Mouse (Mus musculus): Measurements from ENCODE around the gene Nek6.
A peak's percentile ranks its signal among the peaks of the same experiment; 100 is the strongest.

Gene Nek6

DNA sequence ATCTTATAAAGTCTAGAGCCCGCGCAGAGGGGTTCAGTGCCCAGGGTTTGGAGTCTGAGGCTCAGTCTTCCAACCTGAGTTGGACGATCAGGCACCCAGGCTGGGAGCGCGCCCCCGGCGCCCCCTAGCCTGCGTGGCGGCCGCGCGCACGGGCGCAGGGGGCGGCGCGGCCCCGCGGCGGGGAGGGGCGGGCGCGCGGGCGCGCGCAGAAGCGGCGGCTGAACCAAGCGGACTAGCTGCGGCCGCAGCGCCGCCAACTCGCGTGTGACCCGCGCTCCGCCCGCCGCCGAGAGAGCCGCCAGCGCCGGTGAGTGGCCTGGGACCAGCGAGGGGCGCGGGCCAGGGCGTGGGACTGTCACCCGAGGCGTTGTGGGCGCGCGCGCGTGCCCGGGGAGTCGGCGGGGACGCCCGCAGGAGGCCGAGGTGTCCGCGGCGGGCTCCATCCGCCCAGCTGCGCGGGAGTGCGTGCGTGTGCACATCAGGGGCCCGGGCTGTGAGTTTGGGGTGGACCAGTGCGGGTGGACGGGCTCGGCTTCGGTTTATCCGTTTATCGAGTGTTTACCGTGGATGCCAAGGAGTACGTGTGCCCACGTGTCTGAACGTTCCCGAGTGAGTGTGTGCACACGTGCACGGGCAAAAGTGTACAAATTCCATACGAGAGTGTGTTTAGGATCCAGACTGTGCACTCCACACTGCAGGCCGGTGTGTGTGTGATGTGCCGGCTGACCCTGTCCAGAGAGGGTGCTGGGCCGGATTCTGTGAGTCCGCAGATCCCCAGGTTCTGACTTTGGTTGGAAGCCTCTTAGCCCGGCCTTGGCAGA lies at the start of gene Nek6:
Gene Nek6 (plus strand): TSS at position 157 of the 821 bp plus-strand sequence.
- DNase-seq (ENCODE audit: extremely low read depth, insufficient read length, low spot score) = peak; percentile 77

DNA sequence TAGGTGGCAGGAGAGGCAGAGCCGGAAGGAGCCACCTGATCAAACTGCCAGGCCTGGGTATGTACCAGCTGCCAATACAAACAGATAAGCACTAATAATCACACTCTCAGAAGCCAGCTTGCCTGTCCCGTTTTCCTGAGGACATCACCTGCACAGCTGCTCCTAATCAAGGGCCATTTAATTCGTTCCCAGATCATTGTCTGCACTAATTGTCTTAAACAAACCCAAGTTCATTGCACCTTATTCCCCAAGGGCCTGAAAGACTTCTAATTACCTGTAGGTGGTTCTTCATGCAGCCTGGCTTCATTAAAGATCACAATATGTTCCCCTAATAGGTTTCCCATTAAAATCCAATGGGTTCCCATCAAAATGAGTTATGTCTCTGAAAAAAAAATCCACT lies 49.1 kb upstream of the Nek6 start:
- no peak for DNase-seq (ENCODE audit: extremely low read depth, insufficient read length, low spot score)

DNA sequence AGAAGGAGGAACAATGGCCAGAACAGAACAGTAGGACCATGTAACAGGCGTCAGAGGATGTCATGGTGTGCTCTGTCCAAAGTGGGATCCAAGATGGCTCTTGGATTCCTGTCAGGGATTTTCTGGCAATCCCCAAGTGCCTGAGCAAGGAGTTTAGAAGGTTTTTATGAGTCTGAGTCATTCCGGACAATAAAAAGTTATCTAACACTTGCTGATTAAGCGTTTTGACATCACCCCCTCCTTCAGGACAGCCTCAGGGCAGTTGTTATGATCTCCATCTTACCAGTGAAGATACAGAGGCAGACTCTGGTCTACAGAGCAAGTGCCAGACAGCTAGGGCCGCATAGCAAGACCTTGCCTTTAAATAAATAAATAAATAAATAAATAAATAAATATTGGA lies 42.6 kb upstream of the Nek6 start:
- DNase-seq (ENCODE audit: extremely low read depth, insufficient read length, low spot score) = no peak

DNA sequence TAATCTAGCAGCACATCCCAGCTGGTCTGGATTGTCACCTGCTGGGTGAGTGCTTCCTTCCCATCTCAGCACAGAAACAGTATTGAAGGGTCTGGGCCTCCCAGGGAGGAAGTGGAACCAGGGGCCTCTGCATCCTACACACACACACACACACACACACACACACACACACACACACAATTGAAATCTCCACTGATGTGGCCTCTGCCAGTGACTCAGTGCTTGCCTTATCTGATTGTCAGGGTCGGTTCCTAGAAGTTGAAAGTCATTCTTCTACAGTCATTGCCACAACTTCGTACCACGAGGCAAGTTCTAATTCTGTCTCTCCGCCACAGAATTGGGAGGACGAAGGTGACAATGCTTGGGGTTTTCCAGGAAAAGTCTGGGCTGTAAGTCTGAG lies 39.7 kb upstream of the Nek6 start:
- no peak for DNase-seq (ENCODE audit: extremely low read depth, insufficient read length, low spot score)

DNA sequence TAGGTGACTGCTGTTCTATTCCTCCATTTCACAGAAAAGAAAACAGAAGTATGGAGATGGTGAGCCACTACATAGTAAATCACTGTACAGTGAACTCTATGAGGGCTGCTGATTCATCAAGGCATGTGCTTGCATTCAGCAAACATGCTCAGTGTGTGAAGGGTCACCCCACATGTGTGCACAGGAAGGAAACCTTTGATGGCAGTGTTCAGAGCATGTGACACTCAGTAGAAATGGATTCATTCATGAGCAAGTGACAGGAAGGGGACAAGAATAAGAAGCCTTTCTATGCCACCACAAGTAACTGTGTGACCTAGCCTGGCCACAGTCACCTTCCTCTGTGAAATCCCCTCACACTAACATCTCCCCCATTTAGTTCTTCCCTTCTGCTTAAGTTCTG lies 38.6 kb upstream of the Nek6 start:
- no peak for DNase-seq (ENCODE audit: extremely low read depth, insufficient read length, low spot score)

DNA sequence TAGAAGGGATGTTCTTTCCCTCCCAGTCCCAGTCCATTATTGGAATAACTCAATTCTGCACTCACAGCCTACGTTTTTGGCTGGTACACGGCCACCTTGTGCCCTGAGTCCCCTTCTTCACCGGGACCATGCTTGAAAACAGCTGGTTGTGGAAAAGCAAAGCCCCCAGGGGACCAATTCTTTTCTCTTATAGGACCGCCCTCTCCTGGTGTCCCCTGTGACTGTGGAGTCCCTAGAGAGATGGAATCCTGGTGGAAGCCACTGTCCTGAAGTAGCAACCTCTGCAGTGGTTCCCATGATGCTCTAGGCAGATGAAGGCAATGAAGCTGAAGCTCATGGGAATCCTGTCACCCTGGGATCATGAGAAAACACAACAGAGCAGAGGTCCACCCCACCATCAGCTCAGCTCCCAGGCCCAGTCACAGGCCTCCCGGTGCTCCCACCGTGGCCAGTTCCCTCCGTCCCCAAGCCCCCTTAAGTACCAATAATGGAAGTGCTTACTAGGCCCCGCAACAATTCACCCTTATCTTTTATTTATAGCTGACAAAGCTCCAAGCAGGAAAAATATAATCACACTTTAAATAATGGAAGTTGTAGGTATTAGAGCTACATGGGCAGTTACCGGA lies 34.5 kb upstream of the Nek6 start:
- no peak for DNase-seq (ENCODE audit: extremely low read depth, insufficient read length, low spot score)

DNA sequence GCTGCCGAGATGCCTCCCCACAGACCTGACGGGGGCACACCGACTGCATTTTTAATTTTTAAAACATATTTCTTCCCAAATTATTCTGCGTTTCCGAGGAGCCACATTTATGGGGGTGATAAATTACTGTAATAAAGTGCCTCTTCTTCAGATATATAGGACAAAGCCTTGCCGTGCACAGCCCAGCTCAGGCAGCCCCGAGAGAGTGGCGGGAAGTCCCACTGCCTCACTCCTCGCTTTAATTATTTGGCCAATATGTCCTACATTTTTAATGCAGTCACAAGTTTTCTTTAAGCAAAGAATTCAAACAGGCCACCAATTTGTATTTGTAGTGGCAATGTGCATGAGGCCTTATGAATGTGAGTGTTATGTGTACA lies 34.0 kb upstream of the Nek6 start:
- DNase-seq (ENCODE audit: extremely low read depth, insufficient read length, low spot score) = no peak

DNA sequence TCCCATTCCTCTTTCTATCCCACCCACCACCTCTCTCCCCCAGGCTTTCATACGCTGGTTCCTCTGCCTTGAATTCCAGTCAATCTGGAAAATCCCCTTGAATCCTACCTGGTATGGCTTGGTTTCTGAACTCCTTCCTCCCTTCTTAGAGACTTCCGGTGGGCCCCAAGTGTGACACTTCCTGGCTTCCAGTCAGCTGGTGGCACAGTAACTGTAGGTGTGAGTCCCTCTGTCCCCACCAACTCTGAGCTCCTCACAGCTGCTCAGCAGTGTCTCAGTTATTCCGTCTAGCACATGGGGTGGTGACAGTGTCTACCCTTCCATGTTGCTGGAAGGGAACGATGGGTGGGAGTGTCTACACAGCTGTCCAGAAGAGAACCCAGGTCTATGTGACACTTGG lies 32.8 kb upstream of the Nek6 start:
- no peak for DNase-seq (ENCODE audit: extremely low read depth, insufficient read length, low spot score)

DNA sequence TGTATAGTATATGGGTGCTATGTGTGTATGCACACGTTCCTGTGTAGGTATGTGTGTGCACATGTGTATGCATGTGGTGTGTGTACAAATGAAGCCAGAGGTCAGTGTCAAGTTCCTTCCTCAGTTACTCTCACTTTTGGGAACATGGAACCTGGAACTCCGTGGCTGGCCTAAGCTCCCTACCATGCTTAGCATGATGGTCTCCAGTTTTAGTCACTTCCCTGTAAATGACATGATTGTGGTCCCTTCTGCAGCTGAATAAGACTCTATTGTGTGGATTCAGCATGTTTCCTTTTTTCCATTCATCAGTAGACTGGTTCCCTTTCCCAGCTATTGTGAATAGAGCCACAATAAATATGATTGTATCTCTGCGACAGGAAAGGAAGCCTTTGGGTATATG lies 31.9 kb upstream of the Nek6 start:
- no peak for DNase-seq (ENCODE audit: extremely low read depth, insufficient read length, low spot score)

DNA sequence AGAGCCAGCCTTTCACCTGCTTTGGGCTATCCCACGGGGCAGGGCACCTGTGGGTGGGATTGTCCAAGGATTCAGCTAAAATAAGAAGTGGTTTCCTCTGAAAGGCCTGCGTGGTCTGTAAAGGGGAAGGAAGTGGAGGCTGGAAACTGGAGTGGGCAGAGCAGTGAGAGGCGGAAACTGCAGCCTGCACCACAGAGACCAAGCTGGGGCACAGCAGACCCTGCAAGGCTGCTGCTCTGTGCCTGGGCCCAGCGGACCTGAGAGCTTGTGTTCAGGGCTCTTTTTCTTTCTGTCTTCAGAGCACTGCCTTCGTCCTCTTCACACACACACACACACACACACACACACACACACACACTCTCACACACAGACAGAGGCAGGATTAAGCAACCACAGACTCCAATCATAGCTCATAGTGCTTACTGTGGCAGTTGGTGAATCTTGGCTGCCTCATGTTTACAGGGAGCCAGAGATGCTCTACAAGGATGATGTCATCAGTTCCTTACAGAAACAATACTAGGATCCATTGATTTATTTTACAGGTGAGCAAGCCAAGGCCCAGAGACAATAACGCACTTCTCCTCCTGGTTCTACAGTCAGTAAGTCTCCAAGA lies 30.2 kb upstream of the Nek6 start:
- no peak for DNase-seq (ENCODE audit: extremely low read depth, insufficient read length, low spot score)

DNA sequence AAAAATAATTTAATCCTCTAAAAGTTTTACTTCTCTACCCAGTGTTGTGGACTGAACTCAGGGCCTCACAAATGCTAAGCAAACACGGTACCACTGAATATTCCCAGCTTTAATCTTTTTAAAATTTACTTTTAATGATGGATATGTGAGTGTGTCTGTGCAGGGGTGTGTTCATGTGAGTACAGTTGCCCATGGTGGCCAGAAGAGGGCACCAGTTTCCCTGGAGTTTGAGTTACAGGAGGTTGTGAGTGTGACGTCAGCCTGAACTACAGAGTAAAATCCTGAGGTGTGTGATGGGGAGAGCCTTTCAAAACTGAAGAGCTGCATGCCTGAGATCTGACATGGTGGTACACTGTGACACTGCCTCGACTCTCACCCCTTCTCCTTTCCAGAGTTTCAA lies 29.3 kb upstream of the Nek6 start:
- DNase-seq (ENCODE audit: extremely low read depth, insufficient read length, low spot score) = no peak

DNA sequence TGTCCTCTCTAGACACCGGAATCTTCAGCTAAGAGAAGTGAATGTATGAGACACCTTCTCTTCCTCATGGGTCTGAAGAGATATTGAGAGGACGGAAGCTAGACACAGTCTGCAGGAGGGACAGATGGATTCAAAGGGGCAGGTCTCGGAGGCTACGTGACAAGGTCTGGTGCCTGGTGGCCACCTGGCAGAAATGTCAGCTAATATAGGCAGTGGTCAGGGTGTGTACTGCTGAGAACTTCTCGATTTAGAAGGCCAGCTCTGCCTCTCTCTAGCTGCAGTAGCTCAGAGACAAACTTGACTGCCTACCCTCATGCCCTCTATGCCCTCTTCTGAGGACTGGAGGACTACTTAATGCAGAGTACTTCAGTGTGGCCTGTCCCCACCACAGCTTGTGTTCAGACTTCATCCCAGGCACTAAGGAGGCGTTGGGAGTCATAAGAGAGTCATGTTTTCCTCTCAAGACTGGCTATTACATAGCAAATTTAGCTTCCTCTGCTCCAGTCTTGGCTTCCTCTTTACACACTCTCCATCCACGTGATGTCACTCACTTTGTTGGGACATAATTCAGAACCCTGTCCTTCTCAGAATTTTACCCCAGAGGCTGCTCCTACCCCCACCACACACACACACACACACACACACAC lies 28.3 kb upstream of the Nek6 start:
- DNase-seq (ENCODE audit: extremely low read depth, insufficient read length, low spot score) = no peak

DNA sequence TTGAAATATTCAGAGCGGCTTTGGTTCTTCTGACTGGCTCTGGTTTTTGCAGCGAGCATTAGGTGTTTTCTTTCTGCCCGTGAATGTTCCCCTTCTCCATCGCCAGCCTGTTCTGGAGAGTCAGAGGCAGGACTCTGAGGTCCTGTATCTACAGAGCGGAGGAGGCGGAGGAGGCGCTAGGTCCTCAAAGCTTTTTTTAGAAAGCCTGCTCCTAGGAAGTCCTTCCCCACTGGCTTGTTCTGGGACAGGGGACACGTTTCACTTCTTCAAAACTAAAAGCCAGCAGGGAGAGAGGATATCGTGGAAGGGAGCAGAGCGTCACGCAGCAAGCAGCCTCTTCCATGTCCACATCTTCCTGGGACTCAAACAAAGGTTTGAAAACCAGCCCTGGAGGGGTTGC lies 26.9 kb upstream of the Nek6 start:
- no peak for DNase-seq (ENCODE audit: extremely low read depth, insufficient read length, low spot score)

DNA sequence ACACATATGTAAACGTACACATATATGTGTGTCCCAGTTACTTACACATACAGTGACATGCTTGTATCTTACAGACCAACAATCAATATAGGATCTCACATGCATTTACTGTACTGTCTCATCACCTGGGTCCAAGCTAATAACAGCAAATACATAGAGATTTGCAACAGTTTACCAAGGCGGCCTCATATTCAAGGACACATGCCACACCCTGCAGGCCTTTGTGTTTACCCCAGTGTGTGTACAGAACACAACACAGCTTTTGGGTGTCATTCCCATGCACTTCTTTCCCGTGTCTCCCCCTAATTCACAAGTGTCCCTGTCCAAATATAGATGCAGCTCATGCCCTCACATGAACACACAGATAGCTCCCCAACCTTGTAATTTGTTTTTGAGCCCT lies 26.0 kb upstream of the Nek6 start:
- no peak for DNase-seq (ENCODE audit: extremely low read depth, insufficient read length, low spot score)

DNA sequence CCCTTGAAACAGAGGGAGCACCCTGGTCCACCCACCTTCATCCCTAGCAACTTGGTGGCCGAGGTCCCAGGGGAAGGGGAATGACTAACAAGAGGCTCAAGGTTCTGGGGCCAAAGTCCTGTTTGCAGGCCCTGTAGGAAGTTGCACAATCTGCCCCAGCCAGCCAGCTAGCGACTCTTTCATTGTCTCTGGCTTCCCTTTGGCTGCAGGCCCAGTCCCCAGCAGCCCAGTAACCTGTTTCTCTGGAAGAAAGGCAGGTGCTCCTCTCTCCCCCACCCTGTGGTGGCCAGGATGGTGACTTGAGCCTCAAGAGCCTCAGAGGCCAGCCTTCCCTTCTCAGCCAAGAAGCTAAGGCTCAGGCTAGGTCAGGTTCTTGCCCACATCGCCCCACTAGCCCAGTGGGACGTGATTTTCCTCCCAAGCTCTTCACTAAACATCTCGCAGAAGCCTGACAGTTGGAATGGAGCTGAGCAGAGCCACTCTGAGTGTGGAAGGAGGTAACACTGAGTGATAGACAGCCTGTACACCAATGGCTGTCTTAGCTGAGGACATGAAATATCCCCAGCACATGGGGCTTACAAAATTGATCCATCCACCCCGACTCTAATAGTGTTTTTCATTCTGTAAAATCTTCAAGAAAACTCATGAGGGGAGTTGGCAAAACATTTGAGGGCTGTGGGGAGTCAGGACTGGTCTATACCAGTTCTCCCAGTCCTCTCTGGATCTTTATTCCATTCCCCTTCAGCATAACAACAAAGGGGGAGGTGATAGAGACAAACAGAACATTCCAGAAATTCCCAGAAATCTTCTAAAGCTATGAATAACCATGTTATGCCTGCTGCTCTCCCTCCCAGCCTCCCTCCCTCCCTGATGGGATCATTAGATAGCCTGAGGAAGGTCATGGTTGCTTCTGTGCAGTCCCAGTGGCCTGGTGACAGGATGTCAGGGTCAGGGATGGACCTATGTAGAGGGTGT lies 25.2 kb upstream of the Nek6 start:
- peak; percentile 73 for DNase-seq (ENCODE audit: extremely low read depth, insufficient read length, low spot score)

DNA sequence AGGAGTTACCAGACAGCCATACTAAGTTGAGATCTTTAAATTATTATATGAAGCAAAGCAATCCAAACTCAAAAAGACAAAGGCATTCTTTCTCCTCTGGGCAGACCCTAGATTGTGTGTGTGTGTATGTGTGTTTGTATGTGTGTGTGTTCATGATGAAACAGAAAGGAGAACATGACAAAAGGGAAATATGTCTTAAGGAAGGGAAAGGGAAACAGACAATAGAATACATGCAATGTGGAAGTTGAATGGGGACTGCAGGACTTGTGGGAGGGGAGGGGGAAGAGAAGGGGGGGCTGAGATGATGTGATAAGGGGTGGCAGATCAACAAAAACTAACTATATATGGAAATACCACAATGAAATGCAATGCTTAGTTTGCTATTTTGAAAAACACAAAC lies 13.8 kb upstream of the Nek6 start:
- no peak for DNase-seq (ENCODE audit: extremely low read depth, insufficient read length, low spot score)

DNA sequence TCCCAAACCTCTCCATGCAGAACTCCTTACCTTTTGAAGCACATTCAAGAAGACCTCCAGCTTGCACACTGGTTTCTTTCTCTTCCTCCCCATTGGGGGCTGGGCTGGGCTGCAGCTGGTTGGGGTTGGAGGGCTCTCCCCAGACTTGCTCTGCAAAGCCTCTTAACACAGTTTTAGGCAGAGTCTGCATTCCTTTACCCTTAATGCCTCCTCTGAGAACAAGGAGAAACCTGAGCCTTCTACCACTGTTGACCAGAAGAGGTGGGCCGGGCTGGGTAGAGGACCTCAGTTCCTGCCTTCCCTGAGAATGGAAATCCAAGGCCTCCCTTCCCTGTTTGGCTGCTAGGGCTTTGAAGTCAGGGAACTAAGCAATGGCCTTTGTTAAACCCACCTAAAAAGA lies 9.8 kb upstream of the Nek6 start:
- DNase-seq (ENCODE audit: extremely low read depth, insufficient read length, low spot score) = no peak

DNA sequence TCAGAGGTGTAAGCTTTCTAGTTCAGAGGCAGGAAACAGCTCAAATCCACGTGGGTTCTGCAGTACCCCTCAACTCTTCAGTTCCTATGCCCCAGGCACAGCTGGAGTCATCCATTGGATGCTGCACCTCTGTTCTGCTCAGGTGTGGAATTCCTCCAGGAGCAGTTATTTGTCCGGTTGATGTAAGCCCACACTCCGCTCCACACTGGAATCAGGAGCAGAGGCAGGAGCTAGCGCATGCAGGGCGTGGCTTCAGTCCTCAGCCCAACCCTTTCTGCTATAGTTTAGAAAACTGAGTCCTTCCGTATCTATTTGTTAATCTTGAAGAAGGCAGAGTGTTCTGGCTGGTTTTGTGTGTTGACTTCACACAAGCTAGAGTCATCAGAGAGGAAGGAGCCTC lies 9.3 kb upstream of the Nek6 start:
- DNase-seq (ENCODE audit: extremely low read depth, insufficient read length, low spot score) = no peak

DNA sequence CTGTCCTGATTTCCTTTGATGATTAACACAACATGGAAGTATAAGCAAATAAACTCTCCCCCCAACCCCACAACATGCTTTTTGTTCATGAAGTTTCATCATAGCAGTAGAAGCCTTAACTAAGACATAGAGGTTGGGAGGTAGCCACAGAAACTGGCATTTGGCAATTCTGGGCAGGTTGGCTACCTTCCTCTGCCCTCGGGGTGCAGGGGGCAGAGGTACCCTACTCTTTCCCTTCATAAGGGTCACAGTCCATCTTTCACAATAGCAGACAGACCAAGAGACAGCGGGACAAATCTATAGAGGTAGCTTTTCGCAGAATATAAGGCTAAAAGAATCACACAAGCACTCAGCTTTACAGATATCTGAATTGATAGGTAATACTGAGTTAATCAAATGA lies 8.7 kb upstream of the Nek6 start:
- DNase-seq (ENCODE audit: extremely low read depth, insufficient read length, low spot score) = no peak

DNA sequence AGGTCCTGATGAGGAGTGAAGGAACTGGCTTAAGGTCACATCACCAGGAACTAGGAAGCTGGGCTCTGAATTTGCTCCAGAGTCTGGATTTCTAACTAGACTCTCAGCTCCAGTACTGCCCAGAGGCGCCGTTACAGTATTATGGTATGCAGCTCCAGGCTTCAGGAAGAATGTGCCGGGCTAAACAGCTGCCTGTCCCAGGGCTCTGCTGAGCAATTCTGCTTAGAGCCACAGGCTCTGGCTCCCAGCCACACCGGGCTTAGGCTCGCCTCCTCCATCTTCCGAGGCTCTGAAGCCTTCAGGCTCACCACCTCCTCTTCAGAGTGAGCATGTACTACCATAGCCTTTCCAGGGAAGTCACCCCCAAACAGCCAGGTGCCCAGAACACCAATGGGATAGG lies 7.1 kb upstream of the Nek6 start:
- DNase-seq (ENCODE audit: extremely low read depth, insufficient read length, low spot score) = peak; percentile 34

DNA sequence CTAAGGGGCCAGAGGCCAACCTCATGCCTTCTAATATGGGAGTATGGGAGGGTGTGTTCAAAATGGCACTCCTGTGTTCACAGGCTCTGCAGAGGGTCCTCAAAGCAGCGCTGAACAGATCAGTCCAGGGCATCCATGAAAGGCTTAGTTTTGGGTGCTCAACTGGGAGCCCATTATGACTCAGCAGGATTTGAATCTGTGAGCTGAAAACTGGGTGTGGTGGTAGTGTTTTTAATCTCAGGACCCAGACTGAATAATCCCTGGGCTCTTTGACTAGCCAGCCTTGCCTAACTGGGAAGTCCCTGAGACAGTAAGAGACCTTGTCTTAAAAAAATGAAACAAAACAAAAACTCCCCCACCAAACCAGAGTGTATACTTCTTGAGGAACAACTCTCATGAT lies 4.3 kb upstream of the Nek6 start:
- no peak for DNase-seq (ENCODE audit: extremely low read depth, insufficient read length, low spot score)

All from 3134 (cell line).